Mouse (Mus musculus): ENCODE data around the gene Slc38a1. TPM values are rescaled to one million over a fixed set of nuclear protein-coding genes. Genes with fewer than 3 reads are reported as not detected.

The Slc38a1 gene
- polyA plus RNA-seq, 1 experiment from 2014 or later: 109 TPM

DNA sequence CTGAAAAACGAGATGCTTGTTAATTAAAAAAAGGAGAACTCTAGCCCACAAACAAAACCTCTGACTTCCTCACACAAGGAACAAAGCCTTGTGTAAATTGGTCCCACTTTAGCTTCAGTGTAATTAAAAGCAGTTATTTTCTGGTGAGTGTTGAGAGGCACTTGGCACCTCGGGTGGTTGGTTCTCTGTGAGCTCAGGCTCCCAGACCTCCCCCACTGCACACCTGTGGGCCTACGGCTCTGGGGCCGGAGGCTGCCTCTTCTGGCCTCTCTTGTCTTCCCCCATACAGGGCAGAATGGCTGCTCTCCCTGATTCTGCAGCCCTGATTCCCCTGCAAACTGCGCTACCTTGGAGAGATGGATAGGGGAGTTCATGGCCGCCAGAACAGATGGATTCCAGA lies 49.3 kb downstream of the Slc38a1 start:
- ATAC-seq (ENCODE audit: low FRiP score): no peak
- Histone ChIP-seq H3K4me2 (no peak overlapping the region), H3K9me3 (ENCODE audit: control insufficient read depth, low read length) (no peaks in the 10 kb centered on the region), H3K4me1 (ENCODE audit: control insufficient read depth, insufficient read depth, low read length) (peaks cover 7% of the 10 kb centered on the region; the same call in 1 of the 2 replicates), H3K27ac (ENCODE audit: low read depth, low read length) (no peak overlapping the region), H3K36me3 (ENCODE audit: control insufficient read depth, insufficient read depth, low read length) (peaks cover 16% of the 10 kb centered on the region), H3K9ac (ENCODE audit: low read length) (no peak overlapping the region), H3K4me3 (ENCODE audit: low read depth, low read length) (no peak overlapping the region), H3K27me3 (ENCODE audit: control insufficient read depth, insufficient read depth, low read length) (no peaks in the 10 kb centered on the region)
- WGBS: 84% methylated on average over 6 of the region's 6 CpGs
- no peak for DNase-seq (ENCODE audit: low spot score, missing footprints)

GRCm38 (mm10) chr15:96592976-96593375 lies 49.7 kb downstream of the Slc38a1 start:
- Histone ChIP-seq H3K9ac (ENCODE audit: low read length) (no peak overlapping the region), H3K4me3 (ENCODE audit: low read depth, low read length) (no peak overlapping the region), H3K27ac (ENCODE audit: low read depth, low read length) (no peak overlapping the region), H3K4me1 (ENCODE audit: control insufficient read depth, insufficient read depth, low read length) (peaks cover 7% of the 10 kb centered on the region; the same call in 1 of the 2 replicates), H3K4me2 (no peak overlapping the region), H3K9me3 (ENCODE audit: control insufficient read depth, low read length) (no peaks in the 10 kb centered on the region), H3K27me3 (ENCODE audit: control insufficient read depth, insufficient read depth, low read length) (no peaks in the 10 kb centered on the region), H3K36me3 (ENCODE audit: control insufficient read depth, insufficient read depth, low read length) (peaks cover 18% of the 10 kb centered on the region)
- ATAC-seq (ENCODE audit: low FRiP score): no peak
- WGBS: 88% methylated on average over 13 of the region's 13 CpGs
- DNase-seq (ENCODE audit: low spot score, missing footprints): no peak

GRCm38 (mm10) chr15:96591876-96592417 lies 50.8 kb downstream of the Slc38a1 start:
- H3K4me3 ChIP-seq (ENCODE audit: low read depth, low read length): no peak overlapping the region
- peaks cover 18% of the 10 kb centered on the region for H3K36me3 ChIP-seq (ENCODE audit: control insufficient read depth, insufficient read depth, low read length)
- ATAC-seq (ENCODE audit: low FRiP score) (no peak), DNase-seq (ENCODE audit: low spot score, missing footprints) (no peak)
- no peak overlapping the region for H3K9ac ChIP-seq (ENCODE audit: low read length)
- H3K4me1 ChIP-seq (ENCODE audit: control insufficient read depth, insufficient read depth, low read length): 0 out of 2 replicates have a peak, but pooled peaks cover 2% of the 10 kb centered on the region
- H3K4me2 ChIP-seq: no peak overlapping the region
- no peak overlapping the region for H3K27ac ChIP-seq (ENCODE audit: low read depth, low read length)
- H3K27me3 ChIP-seq (ENCODE audit: control insufficient read depth, insufficient read depth, low read length): no peaks in the 10 kb centered on the region
- 83% methylated on average over 10 of the region's 10 CpGs for WGBS
- no peaks in the 10 kb centered on the region for H3K9me3 ChIP-seq (ENCODE audit: control insufficient read depth, low read length)

DNA sequence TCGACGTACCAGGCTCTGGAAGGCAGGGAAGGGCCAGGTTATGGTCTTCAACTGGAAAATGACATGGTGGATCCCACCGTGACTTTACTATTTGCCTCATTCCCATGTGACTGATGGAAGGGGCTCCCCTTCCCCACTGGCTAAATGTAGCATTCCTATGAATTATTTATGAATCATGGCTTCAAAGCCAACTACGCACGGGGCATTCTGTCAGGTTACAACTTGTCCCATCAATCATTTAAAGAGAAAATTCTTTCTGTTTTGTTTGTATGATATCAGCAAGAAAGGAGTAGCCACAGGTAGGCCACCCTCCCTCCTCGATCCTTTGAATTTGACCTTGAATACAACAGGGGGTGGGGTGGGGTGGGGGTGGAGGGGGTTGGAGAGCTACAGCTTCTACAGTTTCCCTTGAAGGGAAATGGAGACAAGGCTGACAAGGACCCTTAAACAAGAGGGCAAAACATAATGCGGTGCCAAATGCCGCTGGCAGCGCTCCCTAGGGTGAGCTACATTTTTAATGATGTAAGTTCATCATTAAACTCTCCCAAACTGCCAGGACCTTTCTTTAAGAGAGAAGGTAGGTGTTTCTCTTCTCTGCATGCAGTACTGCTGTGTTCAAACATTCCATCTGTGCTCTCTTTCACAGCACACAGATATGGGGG lies 53.6 kb downstream of the Slc38a1 start:
- DNase-seq (ENCODE audit: low spot score, missing footprints) (no peak), ATAC-seq (ENCODE audit: low FRiP score) (no peak)
- H3K36me3 ChIP-seq (ENCODE audit: control insufficient read depth, insufficient read depth, low read length): peaks cover 42% of the 10 kb centered on the region
- H3K27me3 ChIP-seq (ENCODE audit: control insufficient read depth, insufficient read depth, low read length): no peaks in the 10 kb centered on the region
- no peak overlapping the region for H3K4me3 ChIP-seq (ENCODE audit: low read depth, low read length)
- no peak overlapping the region for H3K27ac ChIP-seq (ENCODE audit: low read depth, low read length)
- H3K9me3 ChIP-seq (ENCODE audit: control insufficient read depth, low read length): no peaks in the 10 kb centered on the region
- no peak overlapping the region for H3K9ac ChIP-seq (ENCODE audit: low read length)
- H3K4me1 ChIP-seq (ENCODE audit: control insufficient read depth, insufficient read depth, low read length): 0 out of 2 replicates have a peak, but pooled peaks cover 2% of the 10 kb centered on the region
- WGBS: 79% methylated on average over 9 of the region's 9 CpGs
- no peak overlapping the region for H3K4me2 ChIP-seq

GRCm38 (mm10) chr15:96587998-96588397 lies 54.7 kb downstream of the Slc38a1 start:
- Histone ChIP-seq H3K27ac (ENCODE audit: low read depth, low read length) (no peak overlapping the region), H3K9me3 (ENCODE audit: control insufficient read depth, low read length) (no peaks in the 10 kb centered on the region), H3K4me1 (ENCODE audit: control insufficient read depth, insufficient read depth, low read length) (no peaks in the 10 kb centered on the region), H3K27me3 (ENCODE audit: control insufficient read depth, insufficient read depth, low read length) (no peaks in the 10 kb centered on the region), H3K9ac (ENCODE audit: low read length) (no peak overlapping the region), H3K36me3 (ENCODE audit: control insufficient read depth, insufficient read depth, low read length) (peaks cover 51% of the 10 kb centered on the region), H3K4me3 (ENCODE audit: low read depth, low read length) (no peak overlapping the region), H3K4me2 (no peak overlapping the region)
- 96% methylated on average over 8 of the region's 8 CpGs for WGBS
- DNase-seq (ENCODE audit: low spot score, missing footprints): no peak
- ATAC-seq (ENCODE audit: low FRiP score): no peak

DNA sequence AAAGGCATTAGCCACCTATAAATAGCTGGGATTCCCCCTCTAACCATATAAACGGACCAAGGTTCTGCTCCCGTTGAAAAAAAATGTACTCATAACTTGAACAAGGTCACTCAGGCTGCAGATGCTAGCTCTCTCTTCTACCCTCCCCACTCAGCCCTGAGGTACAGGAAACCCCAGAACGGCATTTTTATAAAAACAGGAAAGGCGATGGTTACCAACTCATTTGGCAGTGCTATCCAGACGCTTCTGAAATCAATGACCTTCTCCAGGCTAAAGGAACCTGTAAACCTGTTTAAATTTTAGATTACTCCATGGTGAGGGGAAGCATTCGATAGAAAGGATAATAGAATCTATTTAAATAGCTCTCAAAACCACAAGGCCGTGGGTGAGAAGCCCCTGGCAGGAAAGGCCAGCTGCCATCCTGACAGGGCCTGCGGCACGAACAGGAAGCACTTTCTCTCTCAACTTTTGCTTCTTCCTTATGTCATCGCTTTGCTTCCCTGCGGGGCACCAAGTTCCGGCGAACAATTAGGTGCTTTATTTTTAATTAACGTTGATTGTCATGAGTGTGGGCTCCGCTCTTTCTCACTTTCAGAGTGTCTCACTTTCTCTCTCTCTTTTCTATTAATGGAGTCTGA lies 59.2 kb downstream of the Slc38a1 start:
- Histone ChIP-seq H3K4me1 (ENCODE audit: control insufficient read depth, insufficient read depth, low read length) (no peaks in the 10 kb centered on the region), H3K27ac (ENCODE audit: low read depth, low read length) (no peak overlapping the region), H3K9me3 (ENCODE audit: control insufficient read depth, low read length) (no peaks in the 10 kb centered on the region), H3K27me3 (ENCODE audit: control insufficient read depth, insufficient read depth, low read length) (no peaks in the 10 kb centered on the region), H3K36me3 (ENCODE audit: control insufficient read depth, insufficient read depth, low read length) (peaks cover 38% of the 10 kb centered on the region), H3K4me2 (no peak overlapping the region), H3K9ac (ENCODE audit: low read length) (no peak overlapping the region), H3K4me3 (ENCODE audit: low read depth, low read length) (no peak overlapping the region)
- WGBS: 93% methylated on average over 15 of the region's 15 CpGs
- ATAC-seq (ENCODE audit: low FRiP score) (no peak), DNase-seq (ENCODE audit: low spot score, missing footprints) (no peak)

- H3K9ac ChIP-seq (ENCODE audit: low read length): no peak overlapping the region
- H3K9me3 ChIP-seq (ENCODE audit: control insufficient read depth, low read length): no peaks in the 10 kb centered on the region
- 98% methylated on average over 5 of the region's 5 CpGs for WGBS
- no peak overlapping the region for H3K4me2 ChIP-seq
- peaks cover 18% of the 10 kb centered on the region for H3K36me3 ChIP-seq (ENCODE audit: control insufficient read depth, insufficient read depth, low read length)
- H3K27me3 ChIP-seq (ENCODE audit: control insufficient read depth, insufficient read depth, low read length): no peaks in the 10 kb centered on the region
- no peak overlapping the region for H3K4me3 ChIP-seq (ENCODE audit: low read depth, low read length)
- H3K27ac ChIP-seq (ENCODE audit: low read depth, low read length): no peak overlapping the region
- no peak for ATAC-seq (ENCODE audit: low FRiP score)
- H3K4me1 ChIP-seq (ENCODE audit: control insufficient read depth, insufficient read depth, low read length): no peaks in the 10 kb centered on the region
- no peak for DNase-seq (ENCODE audit: low spot score, missing footprints)
These were observed 65.7 kb downstream of the Slc38a1 start for GRCm38 (mm10) chr15:96576998-96577397.

DNA sequence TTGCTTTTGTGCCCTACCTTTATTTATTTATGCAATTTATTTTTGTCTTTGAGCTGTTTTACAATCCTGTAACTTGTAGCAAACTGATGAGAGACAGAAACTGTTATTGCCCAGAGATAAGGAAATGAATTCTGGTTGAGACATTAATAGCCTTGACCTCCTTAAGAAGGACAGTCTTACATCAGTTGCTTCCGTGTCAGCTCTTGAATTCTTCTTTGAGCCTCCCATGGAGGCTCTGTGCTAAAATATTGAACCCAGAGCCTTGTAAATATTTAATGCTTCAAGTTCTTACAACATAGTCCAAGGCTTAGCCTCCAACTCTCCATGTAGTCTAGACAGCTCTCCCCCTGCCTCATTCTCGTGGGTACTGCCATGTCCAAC lies 73.7 kb downstream of the Slc38a1 start:
- Histone ChIP-seq H3K9me3 (ENCODE audit: control insufficient read depth, low read length) (no peaks in the 10 kb centered on the region), H3K27ac (ENCODE audit: low read depth, low read length) (no peak overlapping the region), H3K4me3 (ENCODE audit: low read depth, low read length) (no peak overlapping the region), H3K27me3 (ENCODE audit: control insufficient read depth, insufficient read depth, low read length) (no peaks in the 10 kb centered on the region), H3K9ac (ENCODE audit: low read length) (no peak overlapping the region), H3K36me3 (ENCODE audit: control insufficient read depth, insufficient read depth, low read length) (no peaks in the 10 kb centered on the region), H3K4me2 (no peak overlapping the region), H3K4me1 (ENCODE audit: control insufficient read depth, insufficient read depth, low read length) (no peaks in the 10 kb centered on the region)
- ATAC-seq (ENCODE audit: low FRiP score) (no peak), DNase-seq (ENCODE audit: low spot score, missing footprints) (no peak)
- WGBS: 86% methylated on average over 2 of the region's 2 CpGs

DNA sequence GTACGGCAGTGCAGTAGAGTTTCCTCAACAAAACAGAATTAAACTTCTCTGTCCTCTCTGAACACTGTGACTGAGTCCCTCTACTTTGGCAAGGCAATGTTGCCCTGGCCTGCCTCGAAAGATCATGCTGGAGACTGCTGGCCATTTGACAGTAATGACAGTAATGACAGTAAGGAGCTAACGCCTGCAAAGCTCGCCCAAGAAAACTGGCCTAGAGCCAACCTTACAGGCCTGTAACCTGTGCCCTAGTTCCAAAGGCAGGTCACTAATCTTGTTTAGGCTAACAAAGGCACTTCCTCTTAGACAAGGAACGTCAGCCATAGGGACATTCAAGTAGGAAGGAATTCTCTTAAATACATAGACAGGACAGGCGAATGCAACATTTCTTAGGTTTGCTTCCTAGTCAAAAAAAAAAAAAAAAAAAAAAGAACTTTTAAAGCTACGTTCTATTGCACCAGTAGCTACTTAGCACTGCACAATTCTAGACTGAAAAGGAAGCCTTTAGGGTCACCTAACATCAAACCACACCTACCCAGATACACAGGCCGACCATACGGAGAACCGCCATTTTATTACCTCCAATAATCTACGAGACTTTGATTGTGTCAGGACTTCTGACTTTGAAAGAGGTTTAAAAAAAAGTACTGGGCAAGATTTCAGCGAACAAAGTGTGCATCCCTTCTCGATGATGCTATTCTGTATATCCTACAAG lies 74.3 kb downstream of the Slc38a1 start:
- Histone ChIP-seq H3K4me3 (ENCODE audit: low read depth, low read length) (no peak overlapping the region), H3K27me3 (ENCODE audit: control insufficient read depth, insufficient read depth, low read length) (no peaks in the 10 kb centered on the region), H3K36me3 (ENCODE audit: control insufficient read depth, insufficient read depth, low read length) (no peaks in the 10 kb centered on the region), H3K4me2 (no peak overlapping the region), H3K4me1 (ENCODE audit: control insufficient read depth, insufficient read depth, low read length) (no peaks in the 10 kb centered on the region), H3K27ac (ENCODE audit: low read depth, low read length) (no peak overlapping the region), H3K9me3 (ENCODE audit: control insufficient read depth, low read length) (no peaks in the 10 kb centered on the region), H3K9ac (ENCODE audit: low read length) (no peak overlapping the region)
- ATAC-seq (ENCODE audit: low FRiP score) (no peak), DNase-seq (ENCODE audit: low spot score, missing footprints) (no peak)
- 84% methylated on average over 13 of the region's 13 CpGs for WGBS

Measured in midbrain, embryonic 11.5 days (tissue).